Mouse (Mus musculus): Measurements from ENCODE around the gene Ptbp3.
A peak's percentile ranks its signal among the peaks of the same experiment; 100 is the strongest.

Ptbp3 gene

GRCm38 (mm10) chr4:59429128-59429527 is 120.0 kb downstream of the Ptbp3 start:
- peak; percentile 28 for DNase-seq

- DNase-seq, result peak; percentile 60
Measured at GRCm38 (mm10) chr4:59426429-59426828, 122.7 kb downstream of the Ptbp3 start.

- DNase-seq, result peak; percentile 8
Measured at GRCm38 (mm10) chr4:59422808-59423207, 126.4 kb downstream of the Ptbp3 start.

- peak; percentile 48 for DNase-seq
Measured at GRCm38 (mm10) chr4:59422025-59422783, 127.0 kb downstream of the Ptbp3 start.
